Mouse (Mus musculus) lung, postnatal 0 days (tissue): ENCODE data around the gene Slc25a13.
A peak's percentile ranks its signal among the peaks of the same experiment; 100 is the strongest.

ENCODE experiments used
- CTCF ChIP-seq: IDR thresholded peaks from 2 replicates; pipeline ENCODE4 v1.5.1; 2016; ENCODE audit warnings: antibody characterized with exemption, mild to moderate bottlenecking
- EP300 ChIP-seq: IDR thresholded peaks from 2 replicates; pipeline ENCODE4 v1.6.1; 2016; ENCODE audit warnings: antibody characterized with exemption, mild to moderate bottlenecking, control low read depth

GRCm38 (mm10) chr6:6107419-6107966, 109.5 kb downstream of the Slc25a13 start:
- TF ChIP-seq CTCF: peak; percentile 40
- no peak for TF ChIP-seq EP300
